Mouse (Mus musculus): ENCODE data around the gene Acap1. TPM values are rescaled to one million over a fixed set of nuclear protein-coding genes. Genes with fewer than 3 reads are reported as not detected.

The Acap1 gene
- polyA plus RNA-seq, 2 experiments, result 2.8 to 3.3 TPM

GRCm38 (mm10) chr11:69878952-69879351 is 16.4 kb downstream of the Acap1 start:
- Histone ChIP-seq H3K9me3 (ENCODE audit: control insufficient read depth, low read length) (no peaks in the 10 kb centered on the region), H3K4me2 (ENCODE audit: low read depth) (peak overlapping the region; percentile 100), H3K27ac (peak overlapping the region; percentile 72), H3K4me1 (replicated peaks; ENCODE audit: control insufficient read depth in 2 of 2, insufficient read depth in 2 of 2, low read length in 1 of 2) (peaks cover 43 to 55% of the 10 kb centered on the region in 2 experiments), H3K27me3 (ENCODE audit: control insufficient read depth, insufficient read depth, low read length) (no peaks in the 10 kb centered on the region), H3K4me3 (ENCODE audit: insufficient read depth in 1 of 2, low read depth in 2 of 2, low read length in 2 of 2) (no peak overlapping the region; a peak in 1 of 4 replicates), H3K9ac (replicated peaks) (peak overlapping the region; percentile 31), H3K36me3 (replicated peaks; ENCODE audit: control insufficient read depth, insufficient read depth, low read depth) (no peaks in the 10 kb centered on the region)
- ATAC-seq (ENCODE audit: insufficient read depth), result peak; percentile 72
- WGBS (ENCODE audit: insufficient replicate concordance), result 14% methylated on average over 6 of the region's 6 CpGs
- DNase-seq (ENCODE audit: low read depth in 3 of 3, low spot score in 3 of 3), result no peak
- TF ChIP-seq EP300 (IDR thresholded peaks at IDR 0.05; ENCODE audit: low read depth), result peak; percentile 52; the same call in 1 of the 2 replicates
- TF ChIP-seq CTCF (IDR thresholded peaks at IDR 0.05; ENCODE audit: low read depth), result no peak

DNA sequence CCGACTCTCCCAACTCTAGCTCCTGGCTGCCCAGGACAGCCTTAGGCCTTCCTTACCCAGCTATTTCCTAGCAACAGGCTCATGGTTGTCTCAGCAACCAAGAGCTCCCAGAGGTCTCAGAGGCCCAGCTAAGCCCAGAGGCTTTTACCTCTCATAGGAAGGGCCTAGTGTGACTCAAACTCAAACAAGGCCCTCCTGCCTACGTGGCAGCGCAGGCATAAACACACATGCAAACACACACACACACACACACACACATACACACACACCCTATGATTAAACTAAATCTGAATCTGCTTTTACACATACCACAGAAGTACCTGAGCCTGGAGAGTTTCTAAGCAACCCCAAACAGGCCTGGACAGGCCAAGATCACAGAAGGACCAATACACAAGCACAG is 16.9 kb downstream of the Acap1 start:
- no peak overlapping the region for H3K9ac ChIP-seq (replicated peaks)

DNA sequence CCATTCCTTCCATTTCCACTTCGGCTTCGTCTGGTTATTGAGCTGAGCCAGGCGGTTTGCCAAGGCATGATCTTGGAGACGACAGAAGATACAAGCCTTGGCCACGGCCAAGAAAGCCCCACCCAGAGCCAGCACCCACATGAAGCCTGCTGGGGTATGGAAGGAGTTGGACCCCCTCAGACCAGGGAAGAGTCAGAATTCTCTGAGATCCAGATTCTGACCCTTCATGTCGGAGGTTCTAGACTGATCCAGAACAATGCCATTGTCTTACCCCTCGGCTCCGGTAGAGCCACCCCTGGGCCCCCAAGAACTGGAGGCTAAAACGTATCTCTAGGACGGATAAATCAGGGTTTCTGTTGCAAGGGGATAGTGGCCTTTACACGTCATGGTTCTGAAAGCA is 17.5 kb downstream of the Acap1 start, which contains the start of gene Tmem95:
TSS of gene Tmem95 (minus strand) at position 141 of the 400 bp plus-strand sequence.
- 72% methylated on average over 11 of the region's 11 CpGs for WGBS (ENCODE audit: insufficient replicate concordance)
- Histone ChIP-seq H3K36me3 (replicated peaks; ENCODE audit: control insufficient read depth, insufficient read depth, low read depth) (no peaks in the 10 kb centered on the region), H3K27me3 (ENCODE audit: control insufficient read depth, insufficient read depth, low read length) (no peaks in the 10 kb centered on the region), H3K4me2 (ENCODE audit: low read depth) (peak within 1 kb of the TSS; percentile 100), H3K27ac (peak within 1 kb of the TSS; percentile 72), H3K9me3 (ENCODE audit: control insufficient read depth, low read length) (no peaks in the 10 kb centered on the region), H3K9ac (replicated peaks) (peak within 1 kb of the TSS; percentile 31), H3K4me3 (ENCODE audit: insufficient read depth in 1 of 2, low read depth in 2 of 2, low read length in 2 of 2) (no peak within 1 kb of the TSS), H3K4me1 (replicated peaks; ENCODE audit: control insufficient read depth in 2 of 2, insufficient read depth in 2 of 2, low read length in 1 of 2) (peaks cover 43 to 55% of the 10 kb centered on the region in 2 experiments)
- DNase-seq (ENCODE audit: low read depth in 3 of 3, low spot score in 3 of 3) (no peak), ATAC-seq (ENCODE audit: insufficient read depth) (no peak)
- no peak for TF ChIP-seq CTCF (IDR thresholded peaks at IDR 0.05; ENCODE audit: low read depth)
- TF ChIP-seq EP300 (IDR thresholded peaks at IDR 0.05; ENCODE audit: low read depth), result no peak

More for the DNA sequence above, 16.9 kb downstream of the Acap1 start:
- 75% methylated on average over 3 of the region's 3 CpGs for WGBS (ENCODE audit: insufficient replicate concordance)
- H3K4me3 ChIP-seq (ENCODE audit: insufficient read depth in 1 of 2, low read depth in 2 of 2, low read length in 2 of 2), result no peak overlapping the region
- no peak for TF ChIP-seq EP300 (IDR thresholded peaks at IDR 0.05; ENCODE audit: low read depth)
- no peak for TF ChIP-seq CTCF (IDR thresholded peaks at IDR 0.05; ENCODE audit: low read depth)
- peak overlapping the region; percentile 100; the same call in 1 of the 2 replicates for H3K4me2 ChIP-seq (ENCODE audit: low read depth)
- H3K36me3 ChIP-seq (replicated peaks; ENCODE audit: control insufficient read depth, insufficient read depth, low read depth), result no peaks in the 10 kb centered on the region
- DNase-seq (ENCODE audit: low read depth in 3 of 3, low spot score in 3 of 3), result no peak
- no peaks in the 10 kb centered on the region for H3K27me3 ChIP-seq (ENCODE audit: control insufficient read depth, insufficient read depth, low read length)
- peaks cover 43 to 55% of the 10 kb centered on the region in 2 experiments for H3K4me1 ChIP-seq (replicated peaks; ENCODE audit: control insufficient read depth in 2 of 2, insufficient read depth in 2 of 2, low read length in 1 of 2)
- H3K27ac ChIP-seq, result peak overlapping the region; percentile 55
- no peaks in the 10 kb centered on the region for H3K9me3 ChIP-seq (ENCODE audit: control insufficient read depth, low read length)
- no peak for ATAC-seq (ENCODE audit: insufficient read depth)

GRCm38 (mm10) chr11:69876867-69877266 is 18.5 kb downstream of the Acap1 start:
- WGBS (ENCODE audit: insufficient replicate concordance), result 3% methylated on average over 12 of the region's 12 CpGs
- peak; percentile 30; the same call in 1 of the 2 replicates for ATAC-seq (ENCODE audit: insufficient read depth)
- Histone ChIP-seq H3K9me3 (ENCODE audit: control insufficient read depth, low read length) (no peaks in the 10 kb centered on the region), H3K9ac (replicated peaks) (0 out of 2 replicates have a peak overlapping the region, but pooled peaks have one; percentile 5), H3K4me1 (replicated peaks; ENCODE audit: control insufficient read depth in 2 of 2, insufficient read depth in 2 of 2, low read length in 1 of 2) (peaks cover 43 to 55% of the 10 kb centered on the region in 2 experiments), H3K27ac (no peak overlapping the region), H3K27me3 (ENCODE audit: control insufficient read depth, insufficient read depth, low read length) (no peaks in the 10 kb centered on the region), H3K4me2 (ENCODE audit: low read depth) (peak overlapping the region; percentile 51), H3K4me3 (ENCODE audit: insufficient read depth in 1 of 2, low read depth in 2 of 2, low read length in 2 of 2) (no peak overlapping the region), H3K36me3 (replicated peaks; ENCODE audit: control insufficient read depth, insufficient read depth, low read depth) (no peaks in the 10 kb centered on the region)
- peak; percentile 98 for TF ChIP-seq CTCF (IDR thresholded peaks at IDR 0.05; ENCODE audit: low read depth)
- no peak for TF ChIP-seq EP300 (IDR thresholded peaks at IDR 0.05; ENCODE audit: low read depth)
- peak in 2 of 3 experiments; percentile 74 to 79 for DNase-seq (ENCODE audit: low read depth in 3 of 3, low spot score in 3 of 3)

DNA sequence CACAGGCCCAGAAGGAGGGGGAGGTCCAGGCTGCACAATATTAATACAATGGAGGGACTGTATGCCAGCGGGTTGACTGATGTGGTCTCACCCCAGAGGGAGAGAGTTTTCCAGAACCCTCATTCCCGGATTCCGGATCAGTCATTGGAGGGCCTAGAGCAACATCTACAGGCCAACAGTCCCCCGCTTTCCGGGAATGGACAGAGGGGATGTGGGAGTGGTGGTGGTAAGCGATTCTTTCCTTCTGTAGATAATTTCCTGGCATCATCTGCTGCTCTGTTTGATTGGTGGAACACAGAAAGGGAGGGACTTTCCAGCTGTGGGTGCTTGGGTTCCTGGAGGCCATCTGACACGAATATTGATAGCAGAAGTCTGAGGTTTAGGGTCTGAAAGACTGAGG is 19.2 kb downstream of the Acap1 start:
- no peaks in the 10 kb centered on the region for H3K9me3 ChIP-seq (ENCODE audit: control insufficient read depth, low read length)
- 34% methylated on average over 7 of the region's 7 CpGs for WGBS (ENCODE audit: insufficient replicate concordance)
- no peak for ATAC-seq (ENCODE audit: insufficient read depth)
- no peak overlapping the region for H3K4me2 ChIP-seq (ENCODE audit: low read depth)
- no peak overlapping the region for H3K9ac ChIP-seq (replicated peaks)
- H3K27ac ChIP-seq, result peak overlapping the region; percentile 21
- H3K27me3 ChIP-seq (ENCODE audit: control insufficient read depth, insufficient read depth, low read length), result no peaks in the 10 kb centered on the region
- no peak for TF ChIP-seq EP300 (IDR thresholded peaks at IDR 0.05; ENCODE audit: low read depth)
- TF ChIP-seq CTCF (IDR thresholded peaks at IDR 0.05; ENCODE audit: low read depth), result no peak
- no peak for DNase-seq (ENCODE audit: low read depth in 3 of 3, low spot score in 3 of 3)
- no peak overlapping the region for H3K4me3 ChIP-seq (ENCODE audit: insufficient read depth in 1 of 2, low read depth in 2 of 2, low read length in 2 of 2)
- H3K36me3 ChIP-seq (replicated peaks; ENCODE audit: control insufficient read depth, insufficient read depth, low read depth), result no peaks in the 10 kb centered on the region
- peaks cover 43 to 51% of the 10 kb centered on the region in 2 experiments for H3K4me1 ChIP-seq (replicated peaks; ENCODE audit: control insufficient read depth in 2 of 2, insufficient read depth in 2 of 2, low read length in 1 of 2)

All from liver, embryonic 14.5 days (tissue).